Mouse (Mus musculus) kidney, postnatal 10 days (tissue): ENCODE measurements around the gene Olfr525.

Experiments used
- DNase-seq: peaks from one replicate; pipeline ENCODE4 v3.0.0; 2021; ENCODE audit warnings: mixed read lengths

Gene Olfr525

GRCm38 (mm10) chr7:140320558-140320957, at the start of gene Olfr525:
Olfr525 (plus strand) TSS chr7:140320858.
- no peak for DNase-seq

- no peak for DNase-seq
Observed at GRCm38 (mm10) chr7:140295746-140296145, 24.9 kb upstream of the Olfr525 start.

GRCm38 (mm10) chr7:140296876-140297275, 23.8 kb upstream of the Olfr525 start:
- DNase-seq: no peak

- no peak for DNase-seq
Observed at GRCm38 (mm10) chr7:140299416-140299815, 21.2 kb upstream of the Olfr525 start.

GRCm38 (mm10) chr7:140319861-140320385, 735 bp upstream of the Olfr525 start:
- DNase-seq: no peak

- DNase-seq: no peak
Observed at GRCm38 (mm10) chr7:140321135-140321534, 477 bp downstream of the Olfr525 start.

GRCm38 (mm10) chr7:140329766-140330304, 9.2 kb downstream of the Olfr525 start:
- DNase-seq: no peak

GRCm38 (mm10) chr7:140333717-140334116, 13.1 kb downstream of the Olfr525 start, which contains the start of gene Olfr527:
Olfr527 (plus strand) TSS chr7:140334017.
- DNase-seq: no peak

GRCm38 (mm10) chr7:140361571-140361970, 40.9 kb downstream of the Olfr525 start, which contains the start of gene Olfr60:
Olfr60 (minus strand) TSS chr7:140361671.
- DNase-seq: no peak

- DNase-seq: no peak
Observed at GRCm38 (mm10) chr7:140374300-140374699, 53.6 kb downstream of the Olfr525 start.

GRCm38 (mm10) chr7:140376231-140376630, 55.6 kb downstream of the Olfr525 start, which contains the start of gene Olfr530:
Olfr530 (minus strand) TSS chr7:140376331.
- no peak for DNase-seq

- DNase-seq: no peak
Observed at GRCm38 (mm10) chr7:140376911-140377310, 56.3 kb downstream of the Olfr525 start.
